Mouse (Mus musculus) kidney, embryonic 14.5 days (tissue): ENCODE measurements at regions not wholly inside any gene's neighbourhood (a gene's known extent, or its start where the extent isn't known, plus 50 kb on each side); places are given as distances from the start of the nearest gene placed in this dataset.
"Not testable (repeated sequence)": the region's sequence is repeated elsewhere in the genome, so short reads cannot be mapped to it uniquely, and the experiment has no call there.

Experiments used
- ATAC-seq: fragments of 200-750 bp; cut with Nextera tagmentation; 2 replicates; pipeline ENCODE4 v1.8.0; 2017; ENCODE audit warnings: moderate number of reproducible peaks, mild to moderate bottlenecking, moderate TSS enrichment, moderate library complexity; ENCODE audit not compliant: low FRiP score, low TSS enrichment
- H3K27ac ChIP-seq: fragments of 300-500 bp; sonication (generic); 2 replicates; pipeline ENCODE4 v1.5.1; 2014; ENCODE audit warnings: low read depth, mild to moderate bottlenecking, low read length, moderate library complexity, mixed read lengths
- H3K27me3 ChIP-seq: fragments of 300-500 bp; sonication (generic); 2 replicates; pipeline ENCODE4 v1.6.1; 2014; ENCODE audit warnings: mild to moderate bottlenecking, low read length; ENCODE audit not compliant: control insufficient read depth, insufficient read depth
- H3K36me3 ChIP-seq: fragments of 300-500 bp; sonication (generic); 2 replicates; pipeline ENCODE4 v1.6.1; 2014; ENCODE audit warnings: low read length, mixed read lengths; ENCODE audit not compliant: control insufficient read depth, insufficient read depth
- H3K4me1 ChIP-seq: fragments of 300-500 bp; sonication (generic); 2 replicates; pipeline ENCODE4 v1.6.1; 2014; ENCODE audit warnings: low read length, mixed read lengths; ENCODE audit not compliant: control insufficient read depth, insufficient read depth
- H3K4me2 ChIP-seq: fragments of 300-500 bp; sonication (generic); replicated peaks from 2 replicates; pipeline ENCODE4 v1.6.1; 2014; ENCODE audit warnings: low read depth, mild to moderate bottlenecking, low read length
- H3K4me3 ChIP-seq: fragments of 300-500 bp; sonication (generic); 2 replicates; pipeline ENCODE4 v1.5.1; 2014; ENCODE audit warnings: mild to moderate bottlenecking, low read length
- H3K9ac ChIP-seq: fragments of 300-500 bp; sonication (generic); 2 replicates; pipeline ENCODE4 v1.6.1; 2014; ENCODE audit warnings: low read depth, mild to moderate bottlenecking, low read length, moderate library complexity
- H3K9me3 ChIP-seq: fragments of 300-500 bp; sonication (generic); 2 replicates; pipeline ENCODE4 v1.6.1; 2016; ENCODE audit warnings: low read length; ENCODE audit not compliant: control insufficient read depth
- WGBS: fragments of 180-500 bp; shearing (Covaris S2); extraction: QIAGEN DNeasy Blood & Tissue Kit; methylation state at CpG from one replicate; pipeline ENCODE4 v1.1.7; 2014; 5-methylcytosine and 5-hydroxymethylcytosine counted together

DNA sequence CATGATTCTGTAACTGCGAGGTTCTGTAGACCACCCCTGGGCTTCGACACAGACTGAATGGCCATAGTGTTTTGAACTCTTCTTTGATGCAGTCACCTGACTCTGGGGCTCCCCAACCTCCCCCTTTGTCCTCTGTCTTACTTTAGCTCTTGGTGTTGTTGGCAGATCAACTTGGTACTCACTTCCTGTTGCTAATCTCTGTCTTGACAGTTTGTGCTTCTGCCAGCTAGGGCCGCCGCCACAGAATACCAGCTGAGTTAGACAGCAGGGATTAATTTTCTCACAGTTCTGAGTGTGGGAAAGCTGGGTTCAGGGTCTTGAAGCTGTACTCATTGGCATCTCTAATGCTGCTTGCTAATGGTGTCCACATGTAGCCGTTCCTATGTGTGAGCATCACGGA, 125.6 kb downstream of the Gm11077 start:
- no peak overlapping the region for H3K4me3 ChIP-seq
- no peak for ATAC-seq
- no peaks in the 10 kb centered on the region for H3K36me3 ChIP-seq
- WGBS, result 91% methylated on average over 6 of the region's 6 CpGs
- H3K9ac ChIP-seq, result no peak overlapping the region
- H3K4me1 ChIP-seq, result 0 out of 2 replicates have a peak, but pooled peaks cover 10% of the 10 kb centered on the region
- H3K27me3 ChIP-seq, result no peaks in the 10 kb centered on the region
- no peaks in the 10 kb centered on the region for H3K9me3 ChIP-seq
- no peak overlapping the region for H3K4me2 ChIP-seq
- no peak overlapping the region for H3K27ac ChIP-seq

DNA sequence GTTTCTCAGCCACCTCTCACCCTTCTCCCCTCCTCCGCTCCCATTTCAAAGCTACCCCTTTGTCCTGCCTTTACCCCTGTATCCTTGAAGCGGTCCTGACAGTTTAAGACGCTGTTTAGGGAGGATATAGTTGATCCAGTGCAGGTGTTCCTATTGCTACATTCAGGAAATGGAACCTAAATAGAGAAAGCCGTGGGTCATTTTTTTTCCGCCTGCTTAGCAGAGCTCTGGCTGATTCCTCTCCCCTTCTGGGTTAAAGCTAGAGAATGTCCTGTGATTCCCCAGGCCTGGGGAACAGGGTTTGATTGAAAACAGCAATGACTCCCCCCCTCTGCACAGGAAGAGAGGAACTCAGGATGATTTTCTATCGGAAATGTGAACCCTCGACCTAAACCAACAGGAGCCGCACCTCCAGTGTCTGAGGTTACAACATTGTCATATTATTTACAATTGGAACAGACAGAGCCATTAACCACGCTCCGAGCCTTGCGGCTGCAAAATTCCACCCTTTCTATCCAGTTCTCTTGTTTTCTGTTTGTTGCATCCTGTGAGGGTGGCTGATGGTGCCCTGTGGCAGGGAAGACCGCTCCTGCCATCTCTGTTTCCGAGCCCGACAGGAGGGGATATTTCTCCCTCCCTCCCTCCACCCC, 127.5 kb downstream of the Gm11077 start:
- no peaks in the 10 kb centered on the region for H3K36me3 ChIP-seq
- H3K9ac ChIP-seq, result peak overlapping the region; percentile 34; the same call in 1 of the 2 replicates
- ATAC-seq, result peak; percentile 87
- H3K4me3 ChIP-seq, result peak overlapping the region; percentile 34
- peak overlapping the region; percentile 67; the same call in 1 of the 2 replicates for H3K27ac ChIP-seq
- H3K4me2 ChIP-seq, result peak overlapping the region; percentile 59
- H3K4me1 ChIP-seq, result 0 out of 2 replicates have a peak, but pooled peaks cover 10% of the 10 kb centered on the region
- no peaks in the 10 kb centered on the region for H3K9me3 ChIP-seq
- WGBS, result 4% methylated on average over 14 of the region's 14 CpGs
- H3K27me3 ChIP-seq, result no peaks in the 10 kb centered on the region

DNA sequence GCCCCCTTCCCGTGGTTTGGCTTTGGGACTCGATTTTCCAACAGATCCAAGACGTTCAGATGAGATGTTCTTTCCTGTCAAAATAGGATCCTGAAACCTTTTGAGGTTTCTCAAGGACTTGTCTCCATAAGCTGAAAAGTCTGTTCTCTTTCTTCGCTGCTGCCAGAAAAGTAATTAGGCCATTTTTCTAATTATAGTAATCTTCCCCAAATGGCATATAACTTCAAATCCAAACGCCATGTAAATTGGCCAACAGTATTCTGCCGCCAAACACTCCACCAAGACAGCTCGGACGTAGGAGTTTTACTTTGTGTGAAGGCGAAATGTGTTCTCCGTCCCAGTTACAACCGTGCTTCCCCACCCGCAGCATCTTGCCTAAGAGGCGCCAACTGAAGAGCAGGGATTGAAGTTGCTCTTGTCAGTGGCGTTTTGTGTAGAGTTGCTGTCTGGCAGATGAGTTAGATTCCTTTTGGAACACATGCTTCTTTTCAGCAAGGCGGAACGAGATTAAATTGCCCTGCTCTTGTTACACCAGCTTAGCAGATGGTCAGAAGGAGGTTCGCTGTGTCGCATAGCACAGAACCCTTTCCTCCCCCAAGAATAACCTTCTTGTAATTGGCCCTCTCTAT, 128.1 kb downstream of the Gm11077 start:
- no peaks in the 10 kb centered on the region for H3K9me3 ChIP-seq
- H3K27ac ChIP-seq, result peak overlapping the region; percentile 67; the same call in 1 of the 2 replicates
- ATAC-seq, result peak; percentile 71
- 9% methylated on average over 18 of the region's 18 CpGs for WGBS
- peak overlapping the region; percentile 34 for H3K9ac ChIP-seq
- H3K4me2 ChIP-seq, result peak overlapping the region; percentile 59
- H3K36me3 ChIP-seq, result no peaks in the 10 kb centered on the region
- H3K27me3 ChIP-seq, result no peaks in the 10 kb centered on the region
- 0 out of 2 replicates have a peak, but pooled peaks cover 10% of the 10 kb centered on the region for H3K4me1 ChIP-seq
- peak overlapping the region; percentile 34 for H3K4me3 ChIP-seq

DNA sequence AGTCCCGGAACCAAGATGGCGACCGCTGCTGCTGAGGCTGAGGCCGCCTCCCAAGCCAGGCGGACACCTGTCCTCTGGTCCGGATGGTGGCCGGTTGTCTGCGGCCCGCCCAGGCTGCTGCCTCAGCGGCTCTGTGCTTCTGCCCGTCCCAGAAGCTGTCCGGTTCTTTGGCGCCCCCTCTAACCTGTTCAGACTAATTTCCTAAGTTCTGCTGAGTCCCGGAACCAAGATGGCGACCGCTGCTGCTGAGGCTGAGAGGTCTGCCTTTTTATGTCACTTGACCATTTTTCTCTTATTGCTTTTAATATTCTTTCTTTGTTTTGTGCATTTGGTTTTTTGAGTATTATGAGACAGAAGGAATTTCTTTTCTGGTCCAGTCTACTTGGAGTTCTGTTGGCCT, 140.4 kb downstream of the Gm11077 start:
- H3K9ac ChIP-seq, H3K9me3 ChIP-seq, H3K4me3 ChIP-seq, ATAC-seq, H3K27ac ChIP-seq, H3K4me1 ChIP-seq, H3K4me2 ChIP-seq, H3K27me3 ChIP-seq, H3K36me3 ChIP-seq: not testable (repeated sequence)
- WGBS, result 97% methylated on average over 7 of the region's 16 CpGs

DNA sequence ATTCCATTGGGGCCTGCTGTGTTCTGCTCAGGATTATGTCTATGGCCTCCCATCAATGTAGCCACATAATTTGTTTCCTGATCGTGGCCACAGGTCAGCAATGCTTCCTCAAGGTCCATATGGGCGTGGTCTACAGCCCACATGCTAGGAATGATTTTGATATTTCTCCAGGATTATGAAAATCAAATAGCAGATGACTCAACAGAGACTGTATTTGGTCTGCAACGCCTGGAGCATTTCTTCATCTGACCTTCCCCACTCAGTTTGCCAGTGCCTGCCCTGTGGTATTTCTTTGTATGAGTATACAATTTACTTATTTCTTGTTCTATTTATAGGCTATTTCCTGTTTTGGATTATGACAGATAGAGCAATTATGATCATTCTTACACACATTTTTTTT, 145.7 kb downstream of the Gm11077 start:
- H3K9me3 ChIP-seq, result no peaks in the 10 kb centered on the region
- H3K27ac ChIP-seq, result no peak overlapping the region
- H3K9ac ChIP-seq, result no peak overlapping the region
- no peaks in the 10 kb centered on the region for H3K4me1 ChIP-seq
- no peak overlapping the region for H3K4me2 ChIP-seq
- H3K36me3 ChIP-seq, result no peaks in the 10 kb centered on the region
- no peaks in the 10 kb centered on the region for H3K27me3 ChIP-seq
- 76% methylated on average over 3 of the region's 3 CpGs for WGBS
- H3K4me3 ChIP-seq, result no peak overlapping the region
- no peak for ATAC-seq

DNA sequence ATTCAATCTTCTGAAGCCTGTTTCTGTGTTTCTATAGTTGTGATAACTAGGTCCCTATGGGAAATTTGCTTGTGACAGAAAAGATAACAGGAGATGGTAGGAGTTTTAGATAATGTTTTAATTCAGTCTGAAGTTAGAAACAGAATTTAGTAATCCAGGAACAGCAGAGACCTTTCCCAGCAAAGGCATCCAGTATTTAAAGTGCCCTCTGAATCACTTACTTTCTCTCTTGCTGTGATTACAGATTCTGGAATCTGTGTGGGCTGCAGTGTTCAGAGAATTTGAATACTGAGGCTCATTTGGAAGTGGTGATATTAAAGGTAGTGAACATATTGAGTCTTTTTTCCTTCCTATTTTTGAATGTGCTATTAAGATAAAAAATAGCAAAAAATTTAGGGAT, 154.6 kb downstream of the Gm11077 start:
- Histone ChIP-seq H3K27ac (no peak overlapping the region), H3K27me3 (no peaks in the 10 kb centered on the region), H3K4me2 (no peak overlapping the region), H3K4me3 (no peak overlapping the region), H3K4me1 (no peaks in the 10 kb centered on the region), H3K9me3 (no peaks in the 10 kb centered on the region), H3K9ac (no peak overlapping the region), H3K36me3 (no peaks in the 10 kb centered on the region)
- no peak for ATAC-seq

DNA sequence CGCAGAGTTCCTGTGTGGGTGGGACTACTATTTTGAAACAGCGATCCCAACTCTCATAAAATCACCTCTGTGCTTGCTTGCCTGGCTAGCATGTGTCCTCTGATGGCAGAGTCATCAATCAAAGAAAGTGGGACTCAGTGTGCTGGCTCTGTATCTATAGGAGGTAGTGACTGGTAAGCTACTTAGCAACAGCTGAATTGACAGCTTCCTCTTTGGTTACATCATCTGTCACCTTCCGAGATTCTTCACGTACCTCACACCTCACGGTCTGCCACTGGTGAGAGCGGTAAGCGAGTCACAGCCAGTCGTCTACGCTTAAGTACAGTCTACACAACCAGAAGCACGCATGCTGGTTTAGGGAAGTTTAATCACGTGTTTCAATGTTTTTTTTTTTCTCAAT, 159.5 kb downstream of the Gm11077 start:
- no peaks in the 10 kb centered on the region for H3K4me1 ChIP-seq
- no peak overlapping the region for H3K9ac ChIP-seq
- peak; percentile 86 for ATAC-seq
- no peaks in the 10 kb centered on the region for H3K9me3 ChIP-seq
- no peak overlapping the region for H3K27ac ChIP-seq
- no peak overlapping the region for H3K4me3 ChIP-seq
- H3K27me3 ChIP-seq, result no peaks in the 10 kb centered on the region
- 23% methylated on average over 11 of the region's 11 CpGs for WGBS
- H3K4me2 ChIP-seq, result 0 out of 2 replicates have a peak overlapping the region, but pooled peaks have one; percentile 6
- no peaks in the 10 kb centered on the region for H3K36me3 ChIP-seq

DNA sequence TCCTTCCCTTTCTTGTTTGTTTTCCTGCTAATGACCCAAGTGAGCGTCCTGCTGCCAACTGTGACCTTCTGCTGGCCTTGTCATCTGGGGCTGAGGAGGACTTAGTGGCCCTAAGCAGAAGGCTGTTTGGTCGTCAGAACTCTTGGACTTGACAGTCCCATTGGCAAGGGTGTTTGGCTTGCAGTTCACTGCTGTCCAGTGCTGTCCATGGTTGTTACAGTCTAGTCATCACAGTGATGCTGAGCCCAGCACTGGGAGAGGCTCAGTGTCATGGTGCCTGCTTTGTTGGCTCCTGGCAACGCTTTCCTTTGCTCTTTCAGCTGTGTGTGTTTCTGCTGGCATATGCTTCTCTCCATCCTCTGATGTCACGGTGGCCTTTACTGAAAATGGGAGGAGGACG, 161.0 kb downstream of the Gm11077 start:
- 70% methylated on average over 5 of the region's 5 CpGs for WGBS
- 0 out of 2 replicates have a peak, but pooled peaks cover 4% of the 10 kb centered on the region for H3K4me1 ChIP-seq
- no peak for ATAC-seq
- no peak overlapping the region for H3K4me2 ChIP-seq
- H3K27ac ChIP-seq, result no peak overlapping the region
- no peak overlapping the region for H3K4me3 ChIP-seq
- H3K9me3 ChIP-seq, result no peaks in the 10 kb centered on the region
- H3K36me3 ChIP-seq, result no peaks in the 10 kb centered on the region
- no peaks in the 10 kb centered on the region for H3K27me3 ChIP-seq
- no peak overlapping the region for H3K9ac ChIP-seq

DNA sequence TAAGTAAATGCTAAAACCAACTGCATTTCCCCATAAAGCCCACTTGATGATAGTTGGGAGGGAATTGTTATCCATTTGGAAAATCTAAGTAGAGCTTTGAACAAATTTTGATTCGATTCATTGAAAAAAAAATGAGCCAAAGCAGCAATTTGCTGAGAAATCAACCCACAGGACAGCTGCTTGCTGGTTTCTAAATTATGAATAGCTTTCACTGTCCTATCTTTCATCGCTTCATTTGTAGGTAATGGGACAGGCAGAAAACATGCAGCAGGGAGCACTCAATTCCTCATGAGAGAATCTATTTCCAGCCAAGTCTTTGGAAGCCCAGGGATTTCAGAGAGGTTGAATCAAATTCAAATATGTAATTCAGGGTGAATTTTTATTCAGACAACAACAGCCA, 161.5 kb downstream of the Gm11077 start:
- no peak overlapping the region for H3K9ac ChIP-seq
- no peak overlapping the region for H3K4me2 ChIP-seq
- no peak overlapping the region for H3K4me3 ChIP-seq
- WGBS, result 89% methylated on average over 2 of the region's 2 CpGs
- no peaks in the 10 kb centered on the region for H3K9me3 ChIP-seq
- H3K27me3 ChIP-seq, result no peaks in the 10 kb centered on the region
- no peak for ATAC-seq
- H3K27ac ChIP-seq, result no peak overlapping the region
- H3K36me3 ChIP-seq, result no peaks in the 10 kb centered on the region
- H3K4me1 ChIP-seq, result 0 out of 2 replicates have a peak, but pooled peaks cover 4% of the 10 kb centered on the region
